Mouse (Mus musculus): Measurements from ENCODE around the gene Cd28. TPM values are rescaled to one million over a fixed set of nuclear protein-coding genes. Genes with fewer than 3 reads are reported as not detected.

Gene Cd28
- total and polyA plus RNA-seq, 3 experiments: 1.0 to 4.4 (median 1.8) TPM

DNA sequence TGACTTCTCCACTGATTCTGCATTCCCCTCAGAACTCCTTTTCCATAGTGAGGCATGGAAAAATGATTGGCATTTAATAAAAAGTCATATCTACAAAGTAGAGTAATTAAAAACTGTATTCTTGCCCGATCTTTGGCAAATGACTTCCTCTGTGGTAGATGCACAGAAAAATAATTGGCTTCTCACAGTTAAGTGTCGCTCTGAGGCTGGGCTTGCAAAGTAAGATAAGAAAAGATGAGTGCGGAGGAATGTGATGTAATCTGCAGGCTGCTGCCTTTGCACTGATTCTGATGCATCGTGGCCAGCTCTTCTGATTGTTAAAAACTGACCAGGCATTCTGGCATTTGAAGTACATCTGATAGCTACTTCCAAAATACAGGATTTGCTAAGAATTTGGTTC, 32.3 kb downstream of the Cd28 start:
- in situ Hi-C loops (cut with MboI; ENCODE audit: low pct_ligation_motif_present, low pct_unique_long_range_greater_than_20kb, low sequenced_read_pairs): no loop called here
- H3K27ac ChIP-seq (ENCODE audit: insufficient read depth, low read depth): no peak overlapping the region

DNA sequence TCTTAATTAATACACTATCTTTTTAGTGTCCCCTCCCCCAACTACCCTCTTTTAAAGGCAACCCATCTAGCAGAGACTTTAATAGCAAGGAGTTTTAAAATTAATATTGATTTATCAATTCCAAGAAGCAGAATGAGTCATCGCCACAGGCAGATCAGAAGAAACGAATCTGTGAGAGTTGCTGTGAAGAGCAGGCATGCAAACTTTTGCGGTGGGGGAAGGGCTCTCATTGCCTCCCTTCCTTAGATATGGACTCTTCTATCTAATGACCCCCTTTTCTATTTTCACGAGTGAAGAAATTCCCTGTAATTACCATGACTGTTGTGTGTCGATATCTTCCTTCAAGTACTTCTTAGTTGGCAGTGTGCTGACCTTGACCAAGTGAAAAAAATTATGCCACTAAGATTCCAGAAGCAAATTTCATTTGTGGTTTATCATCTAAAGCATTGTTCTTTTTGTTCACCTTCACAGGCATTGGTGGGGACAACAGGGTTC, 32.8 kb downstream of the Cd28 start:
- dilution Hi-C loops (cut with MboI; ENCODE audit: extremely low pct_ligation_motif_present, extremely low pct_unique_long_range_greater_than_20kb, low sequenced_read_pairs): no loop called here

More for the DNA sequence above, 32.3 kb downstream of the Cd28 start:
- TF ChIP-seq ZMIZ1 (IDR thresholded peaks at IDR 0.05; ENCODE audit: low read depth, low read length) (no peak), ZC3H11A (IDR thresholded peaks at IDR 0.05; ENCODE audit: low read depth, low read length) (no peak), SMC3 (IDR thresholded peaks at IDR 0.05; ENCODE audit: low read depth, low read length) (no peak), MAX (IDR thresholded peaks at IDR 0.05; ENCODE audit: low read length) (no peak), ELF1 (IDR thresholded peaks at IDR 0.05; ENCODE audit: low read depth, low read length) (no peak)
- Histone ChIP-seq H3K4me1 (ENCODE audit: control insufficient read depth in 1 of 2, insufficient read depth in 2 of 2) (peaks cover 9 to 13% of the 10 kb centered on the region in 2 experiments; a peak in 3 of 4 replicates), H3K36me3 (replicated peaks in 1 of 2; ENCODE audit: control insufficient read depth in 1 of 2, insufficient read depth in 1 of 2, low read length in 1 of 2) (no peaks in the 10 kb centered on the region), H3K9me3 (replicated peaks; ENCODE audit: low read length) (no peaks in the 10 kb centered on the region), H3K4me3 (replicated peaks in 1 of 3; ENCODE audit: low read depth in 2 of 3, low read length in 2 of 3, poor library complexity in 1 of 3) (no peak overlapping the region), H3K9ac (ENCODE audit: insufficient read depth, low read depth) (no peak overlapping the region), H3K4me2 (ENCODE audit: insufficient read depth, low read depth, poor library complexity, severe bottlenecking) (peak overlapping the region; percentile 44; the same call in 1 of the 2 replicates), H3K79me2 (replicated peaks; ENCODE audit: control insufficient read depth, extremely low read depth, insufficient read depth, poor library complexity, severe bottlenecking) (peaks cover 5% of the 10 kb centered on the region), H3K27me3 (replicated peaks) (no peaks in the 10 kb centered on the region)
- dilution Hi-C loops (cut with MboI; ENCODE audit: extremely low pct_ligation_motif_present, extremely low pct_unique_long_range_greater_than_20kb, low sequenced_read_pairs): no loop called here
- DNase-seq (ENCODE audit: extremely low read depth): no peak

More for the DNA sequence above, 32.8 kb downstream of the Cd28 start:
- Histone ChIP-seq H3K4me1 (ENCODE audit: control insufficient read depth in 1 of 2, insufficient read depth in 2 of 2) (peaks cover 7 to 11% of the 10 kb centered on the region in 2 experiments; a peak in 3 of 4 replicates), H3K27ac (ENCODE audit: insufficient read depth, low read depth) (no peak overlapping the region), H3K36me3 (replicated peaks in 1 of 2; ENCODE audit: control insufficient read depth in 1 of 2, insufficient read depth in 1 of 2, low read length in 1 of 2) (no peaks in the 10 kb centered on the region), H3K27me3 (replicated peaks) (no peaks in the 10 kb centered on the region), H3K4me2 (ENCODE audit: insufficient read depth, low read depth, poor library complexity, severe bottlenecking) (no peak overlapping the region), H3K79me2 (replicated peaks; ENCODE audit: control insufficient read depth, extremely low read depth, insufficient read depth, poor library complexity, severe bottlenecking) (peaks cover 5% of the 10 kb centered on the region), H3K9me3 (replicated peaks; ENCODE audit: low read length) (no peaks in the 10 kb centered on the region), H3K4me3 (replicated peaks in 1 of 3; ENCODE audit: low read depth in 2 of 3, low read length in 2 of 3, poor library complexity in 1 of 3) (no peak overlapping the region), H3K9ac (ENCODE audit: insufficient read depth, low read depth) (no peak overlapping the region)
- in situ Hi-C loops (cut with MboI; ENCODE audit: low pct_ligation_motif_present, low pct_unique_long_range_greater_than_20kb, low sequenced_read_pairs): no loop called here
- DNase-seq (ENCODE audit: extremely low read depth): no peak
- no peak for TF ChIP-seq USF1 (IDR thresholded peaks at IDR 0.05; ENCODE audit: low read depth, low read length)
- no peak for TF ChIP-seq RAD21 (IDR thresholded peaks at IDR 0.05; ENCODE audit: low read depth, low read length)
- no peak for TF ChIP-seq CHD1 (IDR thresholded peaks at IDR 0.05; ENCODE audit: low read depth, low read length)
- no peak for TF ChIP-seq ELF1 (IDR thresholded peaks at IDR 0.05; ENCODE audit: low read depth, low read length)
- no peak for TF ChIP-seq E2F4 (IDR thresholded peaks at IDR 0.05; ENCODE audit: insufficient replicate concordance, low read depth, low read length)
- TF ChIP-seq ZNF384 (IDR thresholded peaks at IDR 0.05; ENCODE audit: low read depth, low read length): no peak
- TF ChIP-seq GABPA (IDR thresholded peaks at IDR 0.05; ENCODE audit: insufficient replicate concordance, low read depth, low read length): no peak
- TF ChIP-seq CTCF (conservative IDR thresholded peaks at IDR 0.05 in 1 of 2, IDR thresholded peaks at IDR 0.05 in 1 of 2; ENCODE audit: low read depth in 2 of 2, low read length in 2 of 2): no peak
- no peak for TF ChIP-seq NRF1 (IDR thresholded peaks at IDR 0.05; ENCODE audit: low read depth, low read length)
- TF ChIP-seq POLR2AphosphoS2 (IDR thresholded peaks at IDR 0.05; ENCODE audit: low read depth, low read length): no peak
- TF ChIP-seq MAX (IDR thresholded peaks at IDR 0.05; ENCODE audit: low read length): no peak
- no peak for TF ChIP-seq NELFE (IDR thresholded peaks at IDR 0.05; ENCODE audit: low read depth, low read length)
- no peak for TF ChIP-seq ETS1 (conservative IDR thresholded peaks at IDR 0.05; ENCODE audit: low read depth, low read length)
- no peak for TF ChIP-seq ZC3H11A (IDR thresholded peaks at IDR 0.05; ENCODE audit: low read depth, low read length)
- no peak for TF ChIP-seq POLR2A (IDR thresholded peaks at IDR 0.05; ENCODE audit: low read depth, low read length)
- no peak for TF ChIP-seq MAZ (IDR thresholded peaks at IDR 0.05; ENCODE audit: low read depth, low read length)
- no peak for TF ChIP-seq MYC (IDR thresholded peaks at IDR 0.05; ENCODE audit: low read depth, low read length)
- TF ChIP-seq MEF2A (IDR thresholded peaks at IDR 0.05; ENCODE audit: borderline replicate concordance, low read depth, low read length): no peak
- TF ChIP-seq TCF12 (IDR thresholded peaks at IDR 0.05; ENCODE audit: low read depth, low read length): no peak
- TF ChIP-seq TBP (conservative IDR thresholded peaks at IDR 0.05; ENCODE audit: low read depth, low read length): no peak
